Comparison of ENCODE assay signal across 24 mouse cellular contexts in the genomic region with DNA sequence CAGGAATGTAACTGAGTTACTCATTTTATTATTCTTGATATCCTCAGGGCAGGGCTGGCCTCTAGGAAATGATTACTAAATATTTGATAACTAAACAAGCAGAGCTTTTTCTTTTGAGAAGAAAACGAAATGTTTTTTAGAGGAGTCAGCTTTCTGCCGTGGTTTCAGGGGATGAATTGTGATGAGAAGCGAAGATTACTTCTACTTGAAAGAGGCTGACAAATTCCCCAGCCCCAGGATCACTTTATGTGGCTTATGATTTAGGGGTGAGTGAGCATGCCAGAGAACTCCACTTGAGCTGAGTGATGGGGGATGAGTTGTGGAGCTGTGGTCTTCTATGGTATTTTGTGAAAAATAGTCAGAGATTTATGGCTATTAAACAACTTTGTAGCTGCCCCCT.
DNase-seq lines count a peak whose midpoint lies in the region; TF ChIP-seq lines count a peak whose summit lies in the region.
"Had no signal": no experiment of that assay in that cellular context is flagged by ENCODE, and none has a peak within 500 bp of the region (broad histone marks: within the 10 kb centered on the region; RNA-seq: fewer than 3 reads in every experiment).

No protein-coding gene starts in this region.

- no peak overlapping the region for H3ac ChIP-seq in myocyte (ENCODE audit: control insufficient read depth, insufficient read length)

- H3K79me2 ChIP-seq in myocyte (ENCODE audit: control insufficient read depth, insufficient read depth): no peaks in the 10 kb centered on the region

- peak; percentile 43 for DNase-seq in heart, adult 11 months
- DNase-seq in heart, adult 8-10 months (ENCODE audit: low spot score): no peak
- DNase-seq in 3T3-L1 (ENCODE audit: low read depth, low spot score): peak; percentile 54
- peak; percentile 81 for DNase-seq in NIH3T3 (ENCODE audit: low read depth)
- DNase-seq in natural killer cell, adult 2 months (ENCODE audit: low spot score in 2 of 2): no peak
- DNase-seq in urinary bladder, postnatal 36 days (ENCODE audit: low spot score in 2 of 2): no peak
- DNase-seq: adrenal gland, adult 2 months; adrenal gland, postnatal 14 days; cerebellum, adult 11 months; cerebellum, adult 2 months; cerebellum, postnatal 10 days; cerebellum, postnatal 36 days; embryo, embryonic 11 days; gastrocnemius, postnatal 25 days; heart, adult 2 months had no signal

- H3K27me3 ChIP-seq in myocyte (ENCODE audit: control insufficient read depth, insufficient read depth, insufficient read length): no peaks in the 10 kb centered on the region
- H3K27me3 ChIP-seq: forebrain, embryonic 12.5 days; forebrain, embryonic 15.5 days; hindbrain, embryonic 12.5 days; hindbrain, embryonic 15.5 days; intestine, embryonic 15.5 days; Patski had no signal

- no peaks in the 10 kb centered on the region for H3K36me3 ChIP-seq in myocyte (ENCODE audit: control insufficient read depth, insufficient read depth)
- H3K36me3 ChIP-seq: forebrain, embryonic 12.5 days; forebrain, embryonic 15.5 days; hindbrain, embryonic 12.5 days; hindbrain, embryonic 15.5 days; intestine, embryonic 15.5 days had no signal

- H3K4me3 ChIP-seq in myocyte: no peak overlapping the region
- H3K4me3 ChIP-seq: erythroblast, embryonic 14.5 days; forebrain, embryonic 12.5 days; forebrain, embryonic 15.5 days; heart, adult 2 months; hindbrain, embryonic 12.5 days; hindbrain, embryonic 15.5 days; intestine, embryonic 15.5 days had no signal

- H3K4me2 ChIP-seq in myocyte (ENCODE audit: low read depth): peak overlapping the region; percentile 29
- H3K4me2 ChIP-seq: forebrain, embryonic 12.5 days; forebrain, embryonic 15.5 days; heart, embryonic 11.5 days; hindbrain, embryonic 12.5 days; hindbrain, embryonic 15.5 days; intestine, embryonic 15.5 days had no signal

- no peak for TF ChIP-seq POLR2A in myocyte (IDR thresholded peaks at IDR 0.05; ENCODE audit: insufficient read length, low read depth)

TF ChIP-seq in myocyte, 11 proteins besides CTCF, POLR2A, EP300 and RAD21:
- TF ChIP-seq REST (IDR thresholded peaks at IDR 0.05; ENCODE audit: insufficient read depth, insufficient read length) (no peak), SRF (IDR thresholded peaks at IDR 0.05; ENCODE audit: control insufficient read depth, insufficient read length, low read depth) (no peak), MYOD1 (IDR thresholded peaks at IDR 0.05; ENCODE audit: control insufficient read depth in 1 of 3, insufficient read length in 2 of 3, low read depth in 2 of 3) (no peak), MYOG (IDR thresholded peaks at IDR 0.05; ENCODE audit: control insufficient read depth in 1 of 3, insufficient read depth in 1 of 3, insufficient read length in 2 of 3, low read depth in 2 of 3) (no peak), TCF3 (IDR thresholded peaks at IDR 0.05; ENCODE audit: insufficient read length, low read depth) (no peak), E2F4 (IDR thresholded peaks at IDR 0.05; ENCODE audit: insufficient read depth) (no peak), USF1 (IDR thresholded peaks at IDR 0.05; ENCODE audit: low read depth) (no peak), POLR2AphosphoS2 (IDR thresholded peaks at IDR 0.05; ENCODE audit: insufficient read length, low read depth) (no peak), MAX (IDR thresholded peaks at IDR 0.05; ENCODE audit: low read depth) (no peak), CEBPB (IDR thresholded peaks at IDR 0.05; ENCODE audit: insufficient read depth, poor library complexity, severe bottlenecking) (no peak), TCF12 (IDR thresholded peaks at IDR 0.05; ENCODE audit: insufficient read depth, poor library complexity, severe bottlenecking) (no peak)

Comparison
In these comparisons a context has a peak if more than half of its experiments do, and no peak if none do; other contexts are left out.
1. DNase-seq: peak in heart, adult 11 months (single experiment), 3T3-L1 (single experiment) and NIH3T3 (single experiment); none in heart, adult 8-10 months (single experiment), natural killer cell, adult 2 months (0 of 2) and urinary bladder, postnatal 36 days (0 of 2).